Mouse (Mus musculus): ENCODE measurements at regions not wholly inside any gene's neighbourhood (a gene's known extent, or its start where the extent isn't known, plus 50 kb on each side); places are given as distances from the start of the nearest gene placed in this dataset.

DNA sequence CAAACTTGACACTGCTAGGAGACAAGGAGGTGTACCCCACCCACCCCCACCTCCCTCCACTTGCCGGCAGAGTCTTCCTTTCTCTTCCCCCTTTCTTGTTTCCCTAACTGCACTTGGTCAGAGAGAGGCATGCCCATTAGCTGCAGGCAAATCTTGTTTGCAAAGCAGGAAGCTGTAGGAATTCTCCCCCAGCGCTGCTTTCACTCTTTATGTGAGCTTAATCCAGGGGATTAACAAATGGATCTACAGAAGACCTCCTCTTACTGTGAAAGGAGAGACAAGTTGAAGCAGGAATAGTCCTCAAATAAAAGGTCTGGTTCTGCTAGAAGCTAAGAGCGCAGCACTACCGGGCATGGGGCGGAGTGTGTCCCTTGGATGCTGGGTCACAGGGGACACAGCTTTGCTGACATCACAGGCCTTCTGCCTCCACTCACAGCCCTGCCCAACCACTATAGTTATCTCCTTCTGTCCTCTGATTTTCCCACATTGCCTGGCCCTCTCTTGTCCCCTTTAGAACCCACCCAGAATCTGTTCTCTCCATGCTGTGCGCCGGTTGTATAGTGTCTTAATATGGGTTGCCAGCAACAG is 84.3 kb upstream of the Meis1 start:
- 42% methylated on average over 7 of the region's 7 CpGs for WGBS

DNA sequence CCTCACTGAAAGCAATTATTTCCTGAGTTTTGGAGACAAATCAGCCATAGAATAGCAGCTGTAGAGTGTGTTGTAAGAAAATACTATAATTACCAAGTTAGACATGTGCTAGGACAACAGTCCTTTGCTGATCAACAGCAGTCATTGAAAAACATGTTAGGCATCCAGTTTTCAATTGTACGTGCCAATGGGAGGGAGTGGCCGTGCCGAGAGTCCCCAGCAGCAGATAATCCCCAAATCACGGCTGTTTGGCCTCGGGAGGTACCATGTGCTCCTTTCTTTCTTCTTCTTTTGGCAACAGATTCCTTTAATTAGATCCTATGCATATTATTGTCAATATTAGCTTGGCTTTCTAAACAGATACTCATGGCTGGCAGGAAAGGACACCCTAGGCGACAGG is 88.4 kb upstream of the Meis1 start:
- H3K9ac ChIP-seq, result no peak overlapping the region
- no peaks in the 10 kb centered on the region for H3K36me3 ChIP-seq (ENCODE audit: insufficient read depth)
- no peak overlapping the region for H3K27ac ChIP-seq (ENCODE audit: low read depth)
- no peak for TF ChIP-seq CTCF (IDR thresholded peaks at IDR 0.05; ENCODE audit: low read depth)
- no peak overlapping the region for H3K4me2 ChIP-seq
- WGBS, result 75% methylated on average over 6 of the region's 6 CpGs
- no peak for ATAC-seq (ENCODE audit: insufficient read depth)
- H3K9me3 ChIP-seq (ENCODE audit: low read depth, low read length), result no peaks in the 10 kb centered on the region
- H3K27me3 ChIP-seq (ENCODE audit: insufficient read depth, low read length), result peaks cover 7% of the 10 kb centered on the region; the same call in 1 of the 2 replicates
- no peak for DNase-seq
- H3K4me1 ChIP-seq (ENCODE audit: insufficient read depth), result no peaks in the 10 kb centered on the region
- no peak overlapping the region for H3K4me3 ChIP-seq (ENCODE audit: low read depth, low read length)

More for the DNA sequence above, 84.3 kb upstream of the Meis1 start:
- Histone ChIP-seq H3K27me3 (ENCODE audit: insufficient read depth, low read length) (peaks cover 7% of the 10 kb centered on the region; the same call in 1 of the 2 replicates), H3K36me3 (ENCODE audit: insufficient read depth) (no peaks in the 10 kb centered on the region), H3K4me3 (ENCODE audit: low read depth, low read length) (no peak overlapping the region), H3K4me1 (ENCODE audit: insufficient read depth) (no peaks in the 10 kb centered on the region), H3K27ac (ENCODE audit: low read depth) (no peak overlapping the region), H3K9ac (no peak overlapping the region), H3K4me2 (no peak overlapping the region), H3K9me3 (ENCODE audit: low read depth, low read length) (no peaks in the 10 kb centered on the region)
- no peak for ATAC-seq (ENCODE audit: insufficient read depth)
- TF ChIP-seq CTCF (IDR thresholded peaks at IDR 0.05; ENCODE audit: low read depth), result no peak
- no peak for DNase-seq

DNA sequence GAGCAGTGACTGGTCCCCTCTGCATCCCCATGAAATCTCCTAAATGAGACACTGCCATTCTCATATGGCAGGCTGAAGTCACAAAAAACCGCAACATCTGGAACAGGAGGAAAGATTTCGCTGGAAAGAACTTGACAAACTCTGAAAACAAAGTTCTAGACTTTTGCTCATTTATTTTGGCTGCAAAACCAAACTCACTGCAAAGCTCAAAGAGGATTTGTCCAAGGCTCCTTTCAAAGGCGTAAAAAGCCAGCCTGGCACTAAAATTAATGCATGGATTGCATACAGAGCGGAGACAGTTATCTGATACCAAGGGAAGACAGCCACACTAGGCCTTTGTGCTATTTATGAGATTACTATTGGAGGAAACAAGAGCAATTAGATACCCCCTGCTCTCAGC is 90.3 kb upstream of the Meis1 start:
- TF ChIP-seq CTCF (IDR thresholded peaks at IDR 0.05; ENCODE audit: low read depth), result no peak
- DNase-seq (no peak), ATAC-seq (ENCODE audit: insufficient read depth) (no peak)
- Histone ChIP-seq H3K27me3 (ENCODE audit: insufficient read depth, low read length) (peaks cover 5% of the 10 kb centered on the region; the same call in 1 of the 2 replicates), H3K9me3 (ENCODE audit: low read depth, low read length) (no peaks in the 10 kb centered on the region), H3K27ac (ENCODE audit: low read depth) (no peak overlapping the region), H3K36me3 (ENCODE audit: insufficient read depth) (no peaks in the 10 kb centered on the region), H3K4me1 (ENCODE audit: insufficient read depth) (no peaks in the 10 kb centered on the region), H3K9ac (no peak overlapping the region), H3K4me2 (no peak overlapping the region), H3K4me3 (ENCODE audit: low read depth, low read length) (no peak overlapping the region)
- WGBS, result 73% methylated on average over 4 of the region's 4 CpGs

DNA sequence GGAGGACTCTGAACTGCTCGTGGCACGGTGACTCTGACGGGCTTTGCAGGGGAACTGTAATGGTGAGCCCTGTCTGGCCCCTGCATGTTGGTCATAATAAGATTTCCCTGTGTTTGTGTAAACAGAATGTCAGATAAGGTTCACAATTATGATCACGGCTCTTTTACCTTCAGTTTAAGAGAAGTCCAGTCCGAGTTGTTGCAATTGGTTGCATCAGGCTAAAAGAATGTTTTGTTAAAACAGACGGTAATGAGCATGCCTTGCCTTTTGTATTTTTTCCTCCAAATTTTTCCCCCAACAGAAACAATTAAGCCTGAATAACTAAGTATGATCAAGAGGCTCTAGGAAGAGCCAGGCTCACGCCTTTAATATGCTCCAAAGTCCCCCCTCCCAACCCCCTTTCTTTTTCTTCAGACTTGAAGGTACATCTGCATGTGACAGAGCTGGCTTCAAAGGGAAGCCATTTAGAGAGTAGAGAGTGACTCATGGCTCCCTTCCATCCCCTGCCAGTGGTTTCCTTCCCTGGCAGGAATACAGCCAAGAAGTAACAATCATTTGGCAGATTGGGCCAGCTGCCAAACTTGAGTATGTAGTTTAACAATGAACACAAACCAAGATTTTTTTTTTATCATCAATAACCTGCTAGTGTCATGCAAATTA is 93.3 kb upstream of the Meis1 start:
- no peak for TF ChIP-seq CTCF (IDR thresholded peaks at IDR 0.05; ENCODE audit: low read depth)
- no peak overlapping the region for H3K27ac ChIP-seq (ENCODE audit: low read depth)
- H3K9ac ChIP-seq, result no peak overlapping the region
- H3K9me3 ChIP-seq (ENCODE audit: low read depth, low read length), result no peaks in the 10 kb centered on the region
- no peak overlapping the region for H3K4me2 ChIP-seq
- no peak overlapping the region for H3K4me3 ChIP-seq (ENCODE audit: low read depth, low read length)
- no peaks in the 10 kb centered on the region for H3K36me3 ChIP-seq (ENCODE audit: insufficient read depth)
- 19% methylated on average over 7 of the region's 7 CpGs for WGBS
- peak; percentile 89 for DNase-seq
- H3K27me3 ChIP-seq (ENCODE audit: insufficient read depth, low read length), result no peaks in the 10 kb centered on the region
- no peaks in the 10 kb centered on the region for H3K4me1 ChIP-seq (ENCODE audit: insufficient read depth)
- peak; percentile 74 for ATAC-seq (ENCODE audit: insufficient read depth)

DNA sequence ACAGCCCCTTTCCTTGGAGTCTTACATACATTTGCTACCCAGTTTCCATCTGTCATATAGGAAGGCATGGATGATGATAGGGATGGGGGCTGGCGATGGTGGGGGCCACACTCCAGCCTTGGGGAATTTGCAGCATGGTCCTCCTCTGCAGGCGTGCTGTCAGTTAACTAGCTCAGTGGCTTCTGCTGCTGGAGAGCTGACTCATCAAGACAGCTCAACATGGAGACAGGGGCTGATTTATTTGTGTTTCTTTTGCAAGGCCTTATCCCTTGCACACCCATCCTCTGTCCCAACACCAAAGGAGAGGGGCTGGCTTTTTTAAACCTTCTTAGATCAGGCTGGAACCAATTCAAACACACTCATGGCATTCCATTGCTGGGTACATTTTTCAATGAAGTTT is 98.3 kb upstream of the Meis1 start:
- WGBS, result 73% methylated on average over 2 of the region's 2 CpGs

DNA sequence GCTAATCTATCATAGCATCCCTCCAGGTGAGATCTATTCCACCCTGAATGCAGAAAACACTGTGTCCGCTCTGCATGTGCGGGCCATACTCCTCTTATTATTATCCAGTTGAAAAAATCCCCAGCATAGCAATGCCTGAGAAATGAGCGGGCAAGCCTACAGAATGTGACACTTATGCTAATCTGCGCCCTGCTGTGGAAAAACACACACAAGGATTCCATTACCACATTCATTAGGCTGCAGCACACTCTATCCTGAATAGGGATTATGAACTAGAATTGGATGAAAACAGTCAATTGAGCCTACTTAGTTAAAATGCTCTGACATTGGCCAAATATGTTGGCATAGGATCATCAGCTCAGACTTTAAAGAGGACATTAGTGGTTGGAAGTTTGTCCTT is 99.5 kb upstream of the Meis1 start:
- DNase-seq (no peak), ATAC-seq (ENCODE audit: insufficient read depth) (no peak)
- H3K4me3 ChIP-seq (ENCODE audit: low read depth, low read length), result no peak overlapping the region
- no peaks in the 10 kb centered on the region for H3K9me3 ChIP-seq (ENCODE audit: low read depth, low read length)
- H3K27ac ChIP-seq (ENCODE audit: low read depth), result no peak overlapping the region
- H3K27me3 ChIP-seq (ENCODE audit: insufficient read depth, low read length), result no peaks in the 10 kb centered on the region
- WGBS, result 83% methylated on average over 4 of the region's 4 CpGs
- no peak overlapping the region for H3K9ac ChIP-seq
- no peaks in the 10 kb centered on the region for H3K36me3 ChIP-seq (ENCODE audit: insufficient read depth)
- no peak for TF ChIP-seq CTCF (IDR thresholded peaks at IDR 0.05; ENCODE audit: low read depth)
- H3K4me1 ChIP-seq (ENCODE audit: insufficient read depth), result 0 out of 2 replicates have a peak, but pooled peaks cover 9% of the 10 kb centered on the region
- no peak overlapping the region for H3K4me2 ChIP-seq

More for the DNA sequence above, 98.3 kb upstream of the Meis1 start:
- no peak for DNase-seq
- Histone ChIP-seq H3K36me3 (ENCODE audit: insufficient read depth) (no peaks in the 10 kb centered on the region), H3K4me3 (ENCODE audit: low read depth, low read length) (no peak overlapping the region), H3K9ac (no peak overlapping the region), H3K27me3 (ENCODE audit: insufficient read depth, low read length) (no peaks in the 10 kb centered on the region), H3K9me3 (ENCODE audit: low read depth, low read length) (no peaks in the 10 kb centered on the region), H3K4me2 (no peak overlapping the region), H3K4me1 (ENCODE audit: insufficient read depth) (0 out of 2 replicates have a peak, but pooled peaks cover 9% of the 10 kb centered on the region), H3K27ac (ENCODE audit: low read depth) (no peak overlapping the region)
- no peak for TF ChIP-seq CTCF (IDR thresholded peaks at IDR 0.05; ENCODE audit: low read depth)
- no peak for ATAC-seq (ENCODE audit: insufficient read depth)

DNA sequence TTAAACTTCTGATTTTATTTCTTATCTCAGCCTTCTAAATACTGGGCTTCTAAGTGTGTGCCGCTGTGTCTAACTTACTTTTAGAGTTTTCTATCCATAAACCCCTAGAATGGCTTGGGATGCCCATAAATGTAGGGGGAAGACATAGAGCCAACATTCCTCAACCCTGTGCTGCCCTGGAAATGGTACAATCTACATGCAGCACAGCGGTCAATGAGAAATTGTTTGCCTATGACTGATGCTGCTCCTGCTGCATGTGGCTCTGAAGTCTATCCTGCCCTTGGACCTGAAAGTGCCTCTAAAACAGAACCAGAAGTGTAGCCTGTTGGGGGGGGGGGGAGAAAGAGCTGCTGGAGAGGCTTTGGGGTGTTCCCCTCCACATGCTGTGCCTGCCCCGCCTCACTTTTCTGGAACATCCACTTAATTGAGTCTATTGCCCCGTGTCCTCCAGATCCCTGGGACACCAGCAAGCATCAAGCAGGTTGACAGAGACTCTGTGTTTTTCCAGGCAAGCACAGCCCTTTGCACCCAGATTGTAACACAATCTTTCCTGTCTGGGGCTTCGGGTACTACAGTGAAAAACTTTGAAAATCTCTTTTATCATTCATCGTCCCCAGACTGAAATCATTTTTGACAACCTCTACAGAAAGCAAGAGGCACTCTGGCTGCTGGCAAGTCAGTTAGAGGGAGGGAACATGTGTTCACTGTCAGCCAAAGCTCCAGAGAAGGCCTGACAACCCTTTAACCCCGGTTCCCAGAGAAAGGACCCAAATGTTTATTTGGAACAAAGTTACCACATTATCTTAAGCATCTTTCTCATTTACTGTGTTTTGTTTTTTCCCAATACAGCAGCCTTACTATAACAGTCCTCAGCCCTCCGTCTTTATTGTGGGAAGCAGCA is 101.4 kb upstream of the Meis1 start:
- H3K4me1 ChIP-seq (ENCODE audit: insufficient read depth), result 0 out of 2 replicates have a peak, but pooled peaks cover 9% of the 10 kb centered on the region
- H3K27me3 ChIP-seq (ENCODE audit: insufficient read depth, low read length), result no peaks in the 10 kb centered on the region
- ATAC-seq (ENCODE audit: insufficient read depth) (peak; percentile 91), DNase-seq (peak; percentile 79)
- no peaks in the 10 kb centered on the region for H3K36me3 ChIP-seq (ENCODE audit: insufficient read depth)
- H3K4me2 ChIP-seq, result no peak overlapping the region
- 35% methylated on average over 8 of the region's 8 CpGs for WGBS
- H3K9me3 ChIP-seq (ENCODE audit: low read depth, low read length), result no peaks in the 10 kb centered on the region
- no peak for TF ChIP-seq CTCF (IDR thresholded peaks at IDR 0.05; ENCODE audit: low read depth)
- H3K27ac ChIP-seq (ENCODE audit: low read depth), result peak overlapping the region; percentile 79
- H3K9ac ChIP-seq, result no peak overlapping the region
- H3K4me3 ChIP-seq (ENCODE audit: low read depth, low read length), result no peak overlapping the region
